Mouse (Mus musculus) layer of hippocampus, adult 9-10 months (tissue): ENCODE measurements around the gene Atg10.

ENCODE experiments used
- DNase-seq: peaks from one replicate; pipeline ENCODE4 v3.0.0; 2022; ENCODE audit warnings: low spot score

Gene Atg10

GRCm38 (mm10) chr13:91118156-91118555 lies 105.6 kb downstream of the Atg10 start:
- no peak for DNase-seq

GRCm38 (mm10) chr13:91114880-91115279 lies 108.9 kb downstream of the Atg10 start:
- DNase-seq = no peak

DNA sequence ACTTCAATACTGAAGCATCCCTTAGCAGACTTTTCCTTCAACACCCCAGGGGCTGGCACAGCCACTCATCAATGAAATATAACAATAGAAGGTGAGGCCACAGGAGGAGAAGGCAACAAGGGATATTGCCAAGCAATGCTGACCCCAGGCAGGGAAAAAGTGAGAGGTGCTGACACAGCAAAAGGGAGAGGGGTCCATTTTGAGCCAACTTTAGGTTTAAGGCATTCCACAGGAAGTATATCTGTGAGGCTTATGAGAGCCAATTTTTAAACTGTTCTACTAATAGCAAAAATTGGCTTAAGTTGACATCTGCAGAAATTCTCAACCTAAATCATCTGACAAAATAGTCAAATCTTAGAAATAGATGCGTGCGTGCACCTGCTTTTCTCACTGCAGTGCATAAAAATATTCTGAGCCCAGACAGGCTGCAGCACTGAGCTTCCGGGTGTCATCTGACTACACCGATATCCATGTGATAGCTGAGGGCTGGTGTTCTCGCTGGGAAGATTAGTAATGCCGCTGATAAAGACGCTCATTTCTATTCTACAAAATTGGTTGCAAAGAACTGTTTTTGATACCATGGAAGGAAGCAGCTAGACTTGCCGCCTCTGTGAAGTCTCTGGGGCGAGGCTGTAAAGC lies 116.3 kb downstream of the Atg10 start:
- no peak for DNase-seq

- no peak for DNase-seq
Measured at GRCm38 (mm10) chr13:91102238-91102637, 121.5 kb downstream of the Atg10 start.

DNA sequence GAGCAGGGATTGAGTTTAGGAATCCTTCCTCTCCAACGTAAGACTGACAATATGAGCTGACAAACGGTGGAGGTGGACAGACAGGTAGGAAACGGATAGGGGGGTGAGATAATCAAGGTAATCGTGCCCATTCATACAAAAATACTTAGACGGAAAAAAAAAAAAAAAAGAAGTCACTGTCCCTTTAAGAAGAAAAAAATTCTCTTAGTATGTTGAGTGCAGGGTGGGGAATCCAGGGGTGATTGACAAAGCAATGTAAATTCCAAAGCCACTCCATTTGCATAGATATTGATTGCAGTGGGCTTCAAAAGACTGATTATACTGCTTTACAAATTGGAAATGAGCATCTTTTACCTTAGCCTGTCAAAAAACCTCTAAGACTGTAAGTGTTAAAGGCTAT lies 123.4 kb downstream of the Atg10 start:
- no peak for DNase-seq

DNA sequence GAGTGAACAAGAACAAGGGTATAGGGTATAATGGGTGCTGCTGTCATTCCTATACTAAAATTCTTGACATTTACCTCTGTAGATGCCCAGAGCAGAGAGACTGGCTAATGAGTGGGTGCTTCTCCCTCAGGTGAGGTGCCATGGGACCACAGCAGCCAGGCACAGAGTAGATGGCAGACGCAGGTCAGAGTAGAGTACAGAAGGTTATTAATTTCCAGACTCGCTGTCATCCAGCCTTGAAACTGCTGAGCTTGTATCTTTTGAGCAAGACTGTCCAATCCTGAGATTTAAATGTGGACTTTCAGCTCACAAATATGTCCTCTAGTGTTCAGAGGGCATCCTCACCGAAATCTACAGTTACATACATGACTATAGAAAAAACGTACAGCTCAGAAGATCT lies 128.9 kb downstream of the Atg10 start:
- DNase-seq = no peak

DNA sequence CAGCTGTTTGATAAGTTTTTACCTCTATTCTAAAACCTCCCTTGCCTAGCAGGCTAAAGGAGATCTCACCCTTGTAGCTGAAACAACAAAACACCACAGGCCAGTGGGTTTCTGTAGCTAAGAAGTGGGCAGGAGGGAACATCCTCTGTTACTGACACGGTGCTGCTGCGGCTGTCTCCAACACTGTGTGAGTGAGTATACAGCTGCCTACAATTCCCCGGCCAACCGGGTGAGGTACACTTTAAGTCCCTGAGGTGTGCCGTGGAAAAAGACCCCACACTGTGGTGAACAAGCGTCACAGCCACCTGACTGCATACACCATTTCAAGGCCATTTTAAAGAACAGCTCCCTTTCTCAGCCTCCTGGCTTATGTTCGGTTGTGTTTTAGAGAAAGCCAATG lies 129.6 kb downstream of the Atg10 start:
- DNase-seq = no peak

GRCm38 (mm10) chr13:91093610-91094009 lies 130.2 kb downstream of the Atg10 start:
- no peak for DNase-seq

DNA sequence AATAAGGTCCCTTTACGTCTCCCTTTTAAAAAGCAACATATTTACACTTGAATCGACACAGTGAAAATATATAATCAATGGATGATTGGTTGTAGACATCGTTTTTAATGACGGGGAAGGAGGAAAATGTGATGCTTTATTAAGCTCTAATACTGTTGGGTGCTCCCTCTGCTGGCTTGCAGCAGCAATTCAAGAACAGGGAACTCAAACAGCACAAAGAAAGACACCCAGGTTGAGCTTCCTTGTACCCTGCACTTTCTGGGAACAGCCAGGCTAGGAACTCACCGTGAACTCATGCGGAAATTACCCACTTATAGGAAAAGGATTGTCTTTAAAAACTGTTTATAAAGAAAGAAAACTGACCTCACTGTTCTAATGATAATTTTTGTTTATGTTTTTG lies 130.6 kb downstream of the Atg10 start:
- no peak for DNase-seq

DNA sequence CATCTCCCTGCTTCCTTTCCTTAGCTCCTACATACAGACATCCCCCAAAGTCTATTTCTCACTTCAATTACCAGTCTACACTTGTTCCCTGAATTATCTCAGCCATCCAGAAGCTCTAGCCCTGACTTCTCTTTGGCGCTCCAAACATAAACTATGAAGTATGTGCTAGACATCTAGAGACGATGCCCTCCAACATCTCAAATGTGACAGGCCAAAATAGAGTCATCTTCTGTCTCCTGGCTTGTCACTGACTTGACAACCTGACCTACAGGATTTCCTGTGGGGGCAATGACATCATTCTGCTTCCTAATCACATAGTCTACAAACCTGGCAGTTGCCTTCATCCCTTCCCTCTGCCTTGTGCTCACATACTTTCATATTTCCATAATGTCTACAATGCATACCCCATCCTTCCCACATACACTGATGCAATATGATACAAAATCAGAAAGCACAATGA lies 132.0 kb downstream of the Atg10 start:
- no peak for DNase-seq

DNA sequence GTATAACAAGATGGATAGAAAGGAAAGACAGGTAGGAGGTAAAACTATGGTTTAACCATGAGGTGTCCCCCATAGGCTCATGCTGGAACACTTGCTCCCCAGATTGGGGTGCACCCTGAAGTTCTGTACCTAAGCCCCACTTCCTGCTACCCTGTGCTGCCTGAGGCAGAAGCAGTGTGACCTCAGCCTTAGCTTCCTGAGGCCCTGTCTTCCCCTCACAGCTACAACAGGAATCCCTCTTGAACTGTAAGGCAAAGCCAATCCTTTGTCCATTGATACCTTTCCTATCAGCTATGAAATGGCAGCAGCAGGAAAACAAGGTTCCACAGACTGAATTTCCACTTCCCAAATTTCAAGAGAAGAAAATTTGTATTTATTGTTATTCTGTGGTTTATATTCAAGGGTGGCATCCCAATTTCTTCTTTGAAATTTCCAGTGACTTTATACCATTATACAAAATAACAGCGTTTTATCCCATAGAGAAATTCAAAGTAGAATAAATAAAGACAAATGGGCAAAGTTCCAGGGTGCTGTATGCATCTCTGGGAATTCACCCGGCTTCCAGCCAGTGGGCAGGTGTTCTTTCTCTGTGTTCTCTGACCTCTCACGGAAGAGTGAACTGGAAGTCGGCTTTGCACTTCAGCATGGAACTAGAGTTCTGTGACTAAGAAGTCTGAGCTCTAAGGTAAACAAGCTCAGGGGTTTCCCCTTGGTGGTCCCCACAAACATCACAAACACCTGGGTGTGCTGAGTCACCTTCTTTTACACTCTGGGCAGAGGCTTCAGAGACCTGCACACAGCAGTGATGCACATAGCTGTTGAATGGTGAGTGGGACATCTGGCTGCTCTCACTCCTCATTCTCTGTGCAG lies 132.7 kb downstream of the Atg10 start:
- DNase-seq = no peak

DNA sequence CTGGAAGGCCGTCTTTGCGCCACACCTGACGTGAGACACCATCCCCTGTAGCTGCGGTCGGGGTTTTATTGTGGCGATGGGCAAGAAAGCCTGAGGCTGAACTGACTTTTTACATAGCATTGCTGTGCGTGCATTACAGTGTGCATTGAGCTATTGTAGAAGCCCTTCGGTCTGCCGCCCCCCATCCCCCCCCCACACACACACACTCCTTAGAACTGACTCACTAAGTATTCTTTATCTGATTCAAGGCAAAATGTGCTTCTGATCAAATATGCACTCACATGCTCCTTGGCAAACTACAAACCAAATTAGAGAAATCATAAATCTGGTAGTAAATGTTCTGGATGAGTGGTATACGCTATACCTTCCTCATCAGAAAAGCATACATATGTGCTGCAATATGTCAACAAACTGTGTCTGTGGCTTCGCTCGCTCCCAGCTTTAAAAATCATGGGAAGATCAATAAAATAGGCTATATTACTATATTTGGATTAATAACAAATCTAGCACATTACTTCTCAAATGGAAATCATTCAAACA lies 137.3 kb downstream of the Atg10 start:
- DNase-seq = no peak

DNA sequence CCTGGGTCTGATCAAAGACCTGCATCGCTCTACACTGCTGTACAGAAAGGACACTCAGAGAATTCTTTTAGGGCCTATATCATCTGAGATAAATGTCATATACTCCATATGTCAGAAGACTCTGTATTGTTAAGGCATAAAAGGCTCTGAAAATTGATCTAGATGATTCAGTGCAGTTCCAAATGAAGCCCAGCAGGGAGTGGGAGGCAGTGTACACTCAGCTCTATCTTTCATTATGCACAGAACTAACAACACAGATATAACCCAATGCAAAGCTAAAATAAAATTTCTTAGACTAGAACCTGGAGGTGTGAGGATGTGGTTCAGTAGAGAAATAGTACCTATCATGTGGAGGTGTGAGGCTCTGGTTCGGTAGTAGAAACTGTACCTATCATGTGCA lies 151.4 kb downstream of the Atg10 start:
- DNase-seq = no peak

DNA sequence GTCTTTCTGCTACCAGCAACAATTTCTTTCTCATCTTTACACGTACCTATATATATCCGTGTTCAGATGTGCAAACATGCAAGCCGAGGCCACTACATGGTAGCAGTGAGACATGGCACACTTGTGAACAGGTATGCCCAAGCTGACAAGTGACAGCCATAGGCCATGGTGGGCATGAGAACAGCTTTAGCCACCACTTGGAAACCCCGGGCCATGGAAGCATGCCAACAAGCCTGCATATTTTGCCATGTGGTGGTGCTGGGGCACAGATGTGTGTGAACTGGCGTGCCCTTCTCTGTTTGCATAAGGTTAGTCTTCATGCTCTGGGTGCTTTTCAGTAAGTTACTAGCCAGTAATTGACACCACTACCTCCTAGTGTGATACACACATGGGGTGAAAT lies 162.9 kb downstream of the Atg10 start:
- no peak for DNase-seq

GRCm38 (mm10) chr13:91048171-91048570 lies 175.6 kb downstream of the Atg10 start:
- no peak for DNase-seq

- no peak for DNase-seq
Measured at GRCm38 (mm10) chr13:91046851-91047250, 176.9 kb downstream of the Atg10 start.

- DNase-seq = no peak
Measured at GRCm38 (mm10) chr13:91041236-91041635, 182.5 kb downstream of the Atg10 start.

- no peak for DNase-seq
Measured at GRCm38 (mm10) chr13:91040421-91040820, 183.3 kb downstream of the Atg10 start.

GRCm38 (mm10) chr13:91039201-91039807 lies 184.5 kb downstream of the Atg10 start:
- peak; percentile 48 for DNase-seq

- DNase-seq = no peak
Measured at GRCm38 (mm10) chr13:91038636-91039035, 185.1 kb downstream of the Atg10 start.

DNA sequence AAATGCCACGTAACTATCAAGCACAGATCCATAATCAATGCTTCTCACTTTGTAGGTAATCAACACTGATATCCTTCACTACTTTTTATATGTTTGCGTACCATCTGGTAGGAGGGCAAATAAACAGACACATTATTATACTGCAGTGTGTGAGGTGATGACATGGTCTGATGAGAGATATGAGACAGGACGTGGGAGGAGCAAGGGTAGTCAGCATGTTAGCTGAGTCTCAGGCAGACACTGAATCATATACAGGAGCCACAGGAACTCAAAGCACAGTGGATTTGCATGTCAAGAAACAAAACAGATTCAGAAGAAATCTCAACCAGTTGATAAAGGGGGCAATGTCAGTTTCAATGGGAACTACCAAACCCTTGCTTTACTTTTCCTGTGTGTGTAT lies 185.7 kb downstream of the Atg10 start:
- no peak for DNase-seq

DNA sequence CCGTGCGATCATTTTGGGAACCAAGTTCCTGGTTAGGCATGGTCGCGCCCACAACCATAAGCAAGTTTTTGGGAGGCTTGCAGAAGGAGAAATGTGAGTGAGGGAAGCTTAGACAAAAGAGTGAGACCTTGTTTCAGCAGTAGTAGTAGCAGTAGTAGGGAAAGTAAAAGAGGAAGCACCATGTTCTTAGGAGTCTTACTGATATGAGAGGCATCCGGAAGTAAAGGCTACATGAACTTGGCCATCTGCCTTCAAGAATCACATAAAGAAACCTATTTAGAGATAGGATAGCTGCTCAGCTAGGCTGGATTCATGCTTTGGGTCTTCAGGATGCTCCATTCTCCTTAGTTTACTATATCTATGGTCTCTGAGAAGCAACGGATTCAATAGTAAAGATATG lies 186.4 kb downstream of the Atg10 start:
- DNase-seq = no peak

DNA sequence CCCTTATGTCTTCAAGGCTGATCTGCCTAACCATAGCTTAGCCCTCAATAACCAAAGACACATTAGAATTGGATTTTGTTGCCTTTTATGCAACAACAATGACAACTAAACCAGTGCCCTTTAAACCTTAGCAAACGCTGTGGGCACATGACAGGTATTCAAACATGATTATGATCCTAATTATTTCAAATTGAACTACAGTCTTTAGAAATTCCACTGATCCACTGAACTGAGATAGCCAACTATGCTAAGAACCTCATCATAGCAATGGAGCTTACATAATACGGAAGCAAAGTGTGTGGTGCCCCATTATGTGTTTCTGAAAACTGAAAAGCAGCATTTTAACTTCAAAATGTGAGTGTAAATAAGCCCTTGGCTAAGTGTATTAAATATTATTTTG lies 191.9 kb downstream of the Atg10 start:
- no peak for DNase-seq
